Mouse (Mus musculus) gastrocnemius, adult 18-20 months (tissue): ENCODE results near the gene Fignl1. TPM values are rescaled to one million over a fixed set of nuclear protein-coding genes. Genes with fewer than 3 reads are reported as not detected.

Experiments used
- DNase-seq: peaks from one replicate; pipeline ENCODE4 v3.0.0; 2021; ENCODE audit warnings: low spot score
- total RNA-seq, 2 experiments: library from RNA; stranded (reverse); gene quantifications; 2 replicates each; pipeline ENCODE4 v1.2.3; 2021

Fignl1 gene
- total RNA-seq, 2 experiments from 2014 or later, result 0.14 to 0.18 TPM

GRCm38 (mm10) chr11:11833100-11833499 is 24.3 kb upstream of the Fignl1 start:
- no peak for DNase-seq

GRCm38 (mm10) chr11:11832755-11833084 is 24.0 kb upstream of the Fignl1 start:
- no peak for DNase-seq

GRCm38 (mm10) chr11:11831940-11832754 is 23.4 kb upstream of the Fignl1 start:
- no peak for DNase-seq

GRCm38 (mm10) chr11:11831526-11831925 is 22.8 kb upstream of the Fignl1 start:
- no peak for DNase-seq

- DNase-seq, result no peak
These were observed 22.2 kb upstream of the Fignl1 start for GRCm38 (mm10) chr11:11830884-11831495.

- no peak for DNase-seq
These were observed 20.6 kb upstream of the Fignl1 start for GRCm38 (mm10) chr11:11829161-11830000.

- DNase-seq, result no peak
These were observed 20.0 kb upstream of the Fignl1 start for GRCm38 (mm10) chr11:11828761-11829160.

GRCm38 (mm10) chr11:11828251-11828650 is 19.5 kb upstream of the Fignl1 start:
- no peak for DNase-seq

GRCm38 (mm10) chr11:11826475-11826874 is 17.7 kb upstream of the Fignl1 start:
- DNase-seq, result no peak

GRCm38 (mm10) chr11:11825670-11826069 is 16.9 kb upstream of the Fignl1 start:
- peak; percentile 47 for DNase-seq

GRCm38 (mm10) chr11:11824970-11825635 is 16.3 kb upstream of the Fignl1 start:
- no peak for DNase-seq

- no peak for DNase-seq
These were observed 15.5 kb upstream of the Fignl1 start for GRCm38 (mm10) chr11:11823980-11824911.

GRCm38 (mm10) chr11:11822181-11823095 is 13.7 kb upstream of the Fignl1 start:
- DNase-seq, result no peak

- DNase-seq, result no peak
These were observed 12.7 kb upstream of the Fignl1 start for GRCm38 (mm10) chr11:11821387-11821975.

GRCm38 (mm10) chr11:11820737-11821136 is 12.0 kb upstream of the Fignl1 start:
- DNase-seq, result peak; percentile 23

GRCm38 (mm10) chr11:11820251-11820650 is 11.5 kb upstream of the Fignl1 start:
- DNase-seq, result peak; percentile 93

- no peak for DNase-seq
These were observed 10.4 kb upstream of the Fignl1 start for GRCm38 (mm10) chr11:11819206-11819605.

GRCm38 (mm10) chr11:11818797-11819196 is 10.0 kb upstream of the Fignl1 start:
- DNase-seq, result peak; percentile 88

GRCm38 (mm10) chr11:11815737-11816136 is 7.0 kb upstream of the Fignl1 start:
- DNase-seq, result no peak
